Mouse (Mus musculus) kidney, embryonic 14.5 days (tissue): ENCODE measurements around the gene Amd2. TPM values are rescaled to one million over a fixed set of nuclear protein-coding genes. Genes with fewer than 3 reads are reported as not detected.

Source experiments
- ATAC-seq: fragments of 200-750 bp; cut with Nextera tagmentation; 2 replicates; pipeline ENCODE4 v1.8.0; 2017; ENCODE audit warnings: moderate number of reproducible peaks, mild to moderate bottlenecking, moderate TSS enrichment, moderate library complexity; ENCODE audit not compliant: low FRiP score, low TSS enrichment
- H3K27ac ChIP-seq: fragments of 300-500 bp; sonication (generic); 2 replicates; pipeline ENCODE4 v1.5.1; 2014; ENCODE audit warnings: low read depth, mild to moderate bottlenecking, low read length, moderate library complexity, mixed read lengths
- H3K27me3 ChIP-seq: fragments of 300-500 bp; sonication (generic); 2 replicates; pipeline ENCODE4 v1.6.1; 2014; ENCODE audit warnings: mild to moderate bottlenecking, low read length; ENCODE audit not compliant: control insufficient read depth, insufficient read depth
- H3K36me3 ChIP-seq: fragments of 300-500 bp; sonication (generic); 2 replicates; pipeline ENCODE4 v1.6.1; 2014; ENCODE audit warnings: low read length, mixed read lengths; ENCODE audit not compliant: control insufficient read depth, insufficient read depth
- H3K4me1 ChIP-seq: fragments of 300-500 bp; sonication (generic); 2 replicates; pipeline ENCODE4 v1.6.1; 2014; ENCODE audit warnings: low read length, mixed read lengths; ENCODE audit not compliant: control insufficient read depth, insufficient read depth
- H3K4me2 ChIP-seq: fragments of 300-500 bp; sonication (generic); replicated peaks from 2 replicates; pipeline ENCODE4 v1.6.1; 2014; ENCODE audit warnings: low read depth, mild to moderate bottlenecking, low read length
- H3K4me3 ChIP-seq: fragments of 300-500 bp; sonication (generic); 2 replicates; pipeline ENCODE4 v1.5.1; 2014; ENCODE audit warnings: mild to moderate bottlenecking, low read length
- H3K9ac ChIP-seq: fragments of 300-500 bp; sonication (generic); 2 replicates; pipeline ENCODE4 v1.6.1; 2014; ENCODE audit warnings: low read depth, mild to moderate bottlenecking, low read length, moderate library complexity
- H3K9me3 ChIP-seq: fragments of 300-500 bp; sonication (generic); 2 replicates; pipeline ENCODE4 v1.6.1; 2016; ENCODE audit warnings: low read length; ENCODE audit not compliant: control insufficient read depth
- WGBS: fragments of 180-500 bp; shearing (Covaris S2); extraction: QIAGEN DNeasy Blood & Tissue Kit; methylation state at CpG from one replicate; pipeline ENCODE4 v1.1.7; 2014; 5-methylcytosine and 5-hydroxymethylcytosine counted together
- polyA plus RNA-seq: library from polyadenylated mRNA; unstranded; fragments of >200 nt; fragmentation: Nextera tagmentation; extraction: Ambion mirVana; gene quantifications from 2 replicates; pipeline ENCODE4 v1.2.1, GENCODE M21; 2014

Gene Amd2
- 5.3 and 5.8 TPM in 2 replicates for polyA plus RNA-seq

DNA sequence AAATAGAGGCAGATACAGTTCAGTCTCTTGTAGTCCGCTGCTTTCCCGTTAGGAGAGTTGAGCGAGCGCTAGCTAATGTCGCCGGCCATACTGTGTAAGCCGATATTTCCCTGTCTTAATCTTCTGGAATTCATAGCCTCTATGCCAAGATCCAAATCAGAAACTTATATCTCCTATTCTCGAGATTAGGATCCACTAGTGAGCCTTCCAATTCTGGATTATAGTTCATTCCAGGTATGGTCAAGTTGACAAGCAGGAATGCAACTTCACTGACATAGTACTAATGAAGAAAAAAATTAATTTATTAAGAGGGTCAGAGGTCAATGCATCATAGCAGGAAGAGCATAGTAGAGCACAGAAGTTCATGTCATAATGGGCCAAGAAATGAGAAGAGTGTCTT is at the start of gene Amd2:
TSS of gene Amd2 (minus strand) at position 101 of the 400 bp plus-strand sequence.
- Histone ChIP-seq H3K36me3 (no peaks in the 10 kb centered on the region), H3K9me3 (no peaks in the 10 kb centered on the region), H3K27ac (no peak within 1 kb of the TSS), H3K4me1 (no peaks in the 10 kb centered on the region), H3K4me2 (no peak within 1 kb of the TSS), H3K9ac (no peak within 1 kb of the TSS), H3K4me3 (no peak within 1 kb of the TSS), H3K27me3 (no peaks in the 10 kb centered on the region)
- ATAC-seq: no peak
- 90% methylated on average over 8 of the region's 8 CpGs for WGBS

DNA sequence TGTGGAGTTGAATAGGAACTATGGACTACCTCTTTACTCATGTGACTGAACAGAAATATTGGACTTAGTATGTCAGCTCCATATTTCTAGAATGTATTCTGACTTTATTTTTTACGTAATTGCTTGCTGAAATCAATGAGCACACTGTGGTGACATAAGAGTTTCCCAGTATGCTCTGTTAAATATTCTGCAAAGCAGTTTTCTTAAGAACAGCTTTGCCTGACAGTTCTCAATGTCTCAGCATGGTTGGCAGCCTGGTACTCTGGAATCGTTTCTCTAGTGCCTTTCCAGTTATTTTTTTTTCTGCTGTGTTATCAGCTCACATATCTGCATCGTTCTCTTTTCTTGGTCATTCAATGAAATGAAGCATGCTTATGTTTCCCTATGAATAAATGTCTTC is 49.6 kb upstream of the Amd2 start:
- no peak overlapping the region for H3K27ac ChIP-seq
- WGBS: 78% methylated on average over 3 of the region's 3 CpGs
- no peak overlapping the region for H3K4me3 ChIP-seq
- no peaks in the 10 kb centered on the region for H3K27me3 ChIP-seq
- no peaks in the 10 kb centered on the region for H3K9me3 ChIP-seq
- H3K4me1 ChIP-seq: no peaks in the 10 kb centered on the region
- H3K4me2 ChIP-seq: no peak overlapping the region
- no peaks in the 10 kb centered on the region for H3K36me3 ChIP-seq
- H3K9ac ChIP-seq: no peak overlapping the region
- ATAC-seq: no peak

DNA sequence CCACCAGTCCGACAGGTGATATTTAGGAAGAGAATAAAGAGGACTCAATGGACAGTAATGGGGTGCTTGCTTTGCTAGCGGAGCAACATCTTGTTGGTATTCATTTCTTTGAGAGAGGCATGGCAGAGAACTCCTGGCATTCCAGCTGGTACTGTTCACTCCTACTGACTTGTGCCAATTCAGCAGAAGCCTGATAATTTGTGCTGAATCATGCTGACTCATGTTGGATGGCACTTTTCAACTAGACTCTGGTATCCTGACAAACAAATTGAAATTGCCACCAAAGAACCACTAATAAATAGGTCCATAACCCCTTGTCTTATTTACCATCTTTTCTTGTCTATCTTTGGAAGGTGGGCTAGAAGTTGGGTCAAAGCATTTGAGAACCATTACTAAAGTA is 25.9 kb upstream of the Amd2 start:
- Histone ChIP-seq H3K36me3 (no peaks in the 10 kb centered on the region), H3K4me3 (no peak overlapping the region), H3K9me3 (no peaks in the 10 kb centered on the region), H3K4me1 (no peaks in the 10 kb centered on the region), H3K4me2 (no peak overlapping the region), H3K27ac (no peak overlapping the region), H3K9ac (no peak overlapping the region), H3K27me3 (no peaks in the 10 kb centered on the region)
- WGBS: 88% methylated on average over 2 of the region's 2 CpGs
- no peak for ATAC-seq

DNA sequence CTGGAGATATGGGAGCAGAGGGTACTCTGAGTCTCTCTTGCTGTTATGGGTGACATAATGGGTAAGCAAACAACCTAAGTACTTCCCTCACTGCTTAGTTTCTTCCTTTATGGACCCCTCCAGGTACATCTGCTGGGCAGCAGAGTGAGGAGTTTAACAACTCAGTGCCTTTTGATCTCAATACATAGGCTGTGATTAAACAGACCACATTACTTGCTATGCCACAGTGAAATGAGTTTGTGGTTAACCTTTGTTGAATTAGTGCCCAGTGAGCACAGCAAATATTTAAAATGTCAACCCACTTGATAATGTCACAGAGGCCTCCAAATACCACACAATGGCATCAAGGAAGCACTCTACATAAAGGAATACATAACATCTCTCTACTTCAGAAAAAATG is 2.6 kb upstream of the Amd2 start:
- H3K9ac ChIP-seq: no peak overlapping the region
- no peaks in the 10 kb centered on the region for H3K27me3 ChIP-seq
- no peak overlapping the region for H3K27ac ChIP-seq
- H3K36me3 ChIP-seq: no peaks in the 10 kb centered on the region
- no peak overlapping the region for H3K4me3 ChIP-seq
- H3K9me3 ChIP-seq: no peaks in the 10 kb centered on the region
- no peaks in the 10 kb centered on the region for H3K4me1 ChIP-seq
- H3K4me2 ChIP-seq: no peak overlapping the region
- no peak for ATAC-seq
